Mouse (Mus musculus) CH12.LX (cell line): ENCODE measurements at regions not wholly inside any gene's neighbourhood (a gene's known extent, or its start where the extent isn't known, plus 50 kb on each side); places are given as distances from the start of the nearest gene placed in this dataset.

Source experiments
- CHD2 ChIP-seq: IDR thresholded peaks from 2 replicates; pipeline ENCODE4 v1.6.1; 2011; ENCODE audit warnings: low read length, improper control_type of control experiment
- CTCF ChIP-seq, 2 experiments: IDR thresholded peaks in 1 of 2; conservative IDR thresholded peaks in 1 of 2; 2 replicates each; pipeline ENCODE4 v1.5.1; 2011 to 2012; ENCODE audit warnings: low read depth in 2 of 2, low read length in 2 of 2, improper control_type of control experiment in 1 of 2, inconsistent platforms in 1 of 2, mild to moderate bottlenecking in 1 of 2, moderate library complexity in 1 of 2
- E2F4 ChIP-seq: IDR thresholded peaks from 2 replicates; pipeline ENCODE4 v1.6.1; 2011; ENCODE audit warnings: low read depth, low read length, improper control_type of control experiment; ENCODE audit not compliant: insufficient replicate concordance
- ETS1 ChIP-seq: conservative IDR thresholded peaks from 2 replicates; pipeline ENCODE4 v1.6.1; 2012; ENCODE audit warnings: low read depth, mild to moderate bottlenecking, inconsistent platforms, low read length, improper control_type of control experiment, moderate library complexity
- GABPA ChIP-seq: IDR thresholded peaks from 2 replicates; pipeline ENCODE4 v1.6.1; 2012; ENCODE audit warnings: low read depth, low read length, improper control_type of control experiment, inconsistent platforms; ENCODE audit not compliant: insufficient replicate concordance
- MAX ChIP-seq: IDR thresholded peaks from 2 replicates; pipeline ENCODE4 v1.6.1; 2011; ENCODE audit warnings: low read length, improper control_type of control experiment
- POLR2A ChIP-seq: IDR thresholded peaks from 2 replicates; pipeline ENCODE4 v1.6.1; 2011; ENCODE audit warnings: low read depth, mild to moderate bottlenecking, improper control_type of control experiment, low read length
- POLR2AphosphoS2 ChIP-seq: IDR thresholded peaks from 2 replicates; pipeline ENCODE4 v1.6.1; 2011; ENCODE audit warnings: low read depth, low read length, improper control_type of control experiment
- SMC3 ChIP-seq: IDR thresholded peaks from 2 replicates; pipeline ENCODE4 v1.6.1; 2011; ENCODE audit warnings: low read depth, low read length, improper control_type of control experiment

GRCm38 (mm10) chr6:94865498-94865897 lies 165.5 kb upstream of the Lrig1 start:
- TF ChIP-seq CTCF (conservative IDR thresholded peaks at IDR 0.05 in 1 of 2, IDR thresholded peaks at IDR 0.05 in 1 of 2; ENCODE audit: low read depth in 2 of 2, low read length in 2 of 2): no peak
- no peak for TF ChIP-seq SMC3
- no peak for TF ChIP-seq ETS1
- no peak for TF ChIP-seq MAX
- no peak for TF ChIP-seq POLR2A
- TF ChIP-seq E2F4: no peak
- TF ChIP-seq CHD2: no peak
- no peak for TF ChIP-seq GABPA
- TF ChIP-seq POLR2AphosphoS2: no peak
